Mouse (Mus musculus): ENCODE data around the gene Ddx39.
A peak's percentile ranks its signal among the peaks of the same experiment; 100 is the strongest.

Ddx39 gene

GRCm38 (mm10) chr8:83744070-83744469 is 29.1 kb downstream of the Ddx39 start:
- TF ChIP-seq NANOG (IDR thresholded peaks at IDR 0.05; ENCODE audit: borderline replicate concordance, low read length): no peak
- TF ChIP-seq POU5F1 (IDR thresholded peaks at IDR 0.05; ENCODE audit: borderline replicate concordance, low read length): no peak
- no peak for TF ChIP-seq CTCF (conservative IDR thresholded peaks at IDR 0.05; ENCODE audit: low read length)
- no peaks in the 10 kb centered on the region for H3K36me3 ChIP-seq (ENCODE audit: insufficient read depth, low read length)
- H3K4me1 ChIP-seq (replicated peaks; ENCODE audit: low read depth, low read length): peaks cover 73% of the 10 kb centered on the region
- H3K27me3 ChIP-seq (ENCODE audit: insufficient read depth, low read length): peaks cover 20% of the 10 kb centered on the region
- H3K4me3 ChIP-seq (replicated peaks; ENCODE audit: low read length): no peak overlapping the region
- H3K9me3 ChIP-seq (ENCODE audit: low read length): no peaks in the 10 kb centered on the region

- Histone ChIP-seq H3K4me1 (replicated peaks; ENCODE audit: low read depth, low read length) (peaks cover 55% of the 10 kb centered on the region), H3K36me3 (ENCODE audit: insufficient read depth, low read length) (no peaks in the 10 kb centered on the region), H3K27me3 (ENCODE audit: insufficient read depth, low read length) (peaks cover 33% of the 10 kb centered on the region), H3K9me3 (ENCODE audit: low read length) (no peaks in the 10 kb centered on the region), H3K4me3 (replicated peaks; ENCODE audit: low read length) (peak overlapping the region; percentile 75)
- no peak for TF ChIP-seq CTCF (conservative IDR thresholded peaks at IDR 0.05; ENCODE audit: low read length)
- no peak for TF ChIP-seq NANOG (IDR thresholded peaks at IDR 0.05; ENCODE audit: borderline replicate concordance, low read length)
- no peak for TF ChIP-seq POU5F1 (IDR thresholded peaks at IDR 0.05; ENCODE audit: borderline replicate concordance, low read length)
Observed at GRCm38 (mm10) chr8:83747661-83748346, 32.8 kb downstream of the Ddx39 start.

GRCm38 (mm10) chr8:83748708-83749107 is 33.7 kb downstream of the Ddx39 start:
- Histone ChIP-seq H3K36me3 (ENCODE audit: insufficient read depth, low read length) (no peaks in the 10 kb centered on the region), H3K4me1 (replicated peaks; ENCODE audit: low read depth, low read length) (peaks cover 52% of the 10 kb centered on the region), H3K4me3 (replicated peaks; ENCODE audit: low read length) (0 out of 2 replicates have a peak overlapping the region, but pooled peaks have one; percentile 13), H3K9me3 (ENCODE audit: low read length) (no peaks in the 10 kb centered on the region), H3K27me3 (ENCODE audit: insufficient read depth, low read length) (peaks cover 38% of the 10 kb centered on the region)
- TF ChIP-seq CTCF (conservative IDR thresholded peaks at IDR 0.05; ENCODE audit: low read length) (no peak), NANOG (IDR thresholded peaks at IDR 0.05; ENCODE audit: borderline replicate concordance, low read length) (no peak), POU5F1 (IDR thresholded peaks at IDR 0.05; ENCODE audit: borderline replicate concordance, low read length) (no peak)

GRCm38 (mm10) chr8:83749265-83749664 is 34.3 kb downstream of the Ddx39 start:
- Histone ChIP-seq H3K9me3 (ENCODE audit: low read length) (no peaks in the 10 kb centered on the region), H3K4me3 (replicated peaks; ENCODE audit: low read length) (no peak overlapping the region), H3K36me3 (ENCODE audit: insufficient read depth, low read length) (no peaks in the 10 kb centered on the region), H3K27me3 (ENCODE audit: insufficient read depth, low read length) (peaks cover 38% of the 10 kb centered on the region), H3K4me1 (replicated peaks; ENCODE audit: low read depth, low read length) (peaks cover 47% of the 10 kb centered on the region)
- TF ChIP-seq POU5F1 (IDR thresholded peaks at IDR 0.05; ENCODE audit: borderline replicate concordance, low read length): no peak
- TF ChIP-seq CTCF (conservative IDR thresholded peaks at IDR 0.05; ENCODE audit: low read length): no peak
- no peak for TF ChIP-seq NANOG (IDR thresholded peaks at IDR 0.05; ENCODE audit: borderline replicate concordance, low read length)

- H3K36me3 ChIP-seq (ENCODE audit: insufficient read depth, low read length): no peaks in the 10 kb centered on the region
Observed at GRCm38 (mm10) chr8:83754149-83754548, 39.2 kb downstream of the Ddx39 start.

GRCm38 (mm10) chr8:83756273-83756672 is 41.3 kb downstream of the Ddx39 start:
- Histone ChIP-seq H3K4me1 (replicated peaks; ENCODE audit: low read depth, low read length) (peaks cover 3% of the 10 kb centered on the region), H3K9me3 (ENCODE audit: low read length) (no peaks in the 10 kb centered on the region), H3K4me3 (replicated peaks; ENCODE audit: low read length) (no peak overlapping the region), H3K36me3 (ENCODE audit: insufficient read depth, low read length) (no peaks in the 10 kb centered on the region), H3K27me3 (ENCODE audit: insufficient read depth, low read length) (peaks cover 13% of the 10 kb centered on the region; the same call in 1 of the 2 replicates)
- TF ChIP-seq CTCF (conservative IDR thresholded peaks at IDR 0.05; ENCODE audit: low read length): peak; percentile 69
- no peak for TF ChIP-seq POU5F1 (IDR thresholded peaks at IDR 0.05; ENCODE audit: borderline replicate concordance, low read length)

More at GRCm38 (mm10) chr8:83754149-83754548, 39.2 kb downstream of the Ddx39 start:
- Histone ChIP-seq H3K4me1 (replicated peaks; ENCODE audit: low read depth, low read length) (peaks cover 14% of the 10 kb centered on the region), H3K27me3 (ENCODE audit: insufficient read depth, low read length) (peaks cover 16% of the 10 kb centered on the region), H3K4me3 (replicated peaks; ENCODE audit: low read length) (no peak overlapping the region), H3K9me3 (ENCODE audit: low read length) (no peaks in the 10 kb centered on the region)
- TF ChIP-seq POU5F1 (IDR thresholded peaks at IDR 0.05; ENCODE audit: borderline replicate concordance, low read length) (no peak), CTCF (conservative IDR thresholded peaks at IDR 0.05; ENCODE audit: low read length) (no peak), NANOG (IDR thresholded peaks at IDR 0.05; ENCODE audit: borderline replicate concordance, low read length) (no peak)

- TF ChIP-seq NANOG (IDR thresholded peaks at IDR 0.05; ENCODE audit: borderline replicate concordance, low read length) (no peak), CTCF (conservative IDR thresholded peaks at IDR 0.05; ENCODE audit: low read length) (no peak), POU5F1 (IDR thresholded peaks at IDR 0.05; ENCODE audit: borderline replicate concordance, low read length) (no peak)
- Histone ChIP-seq H3K9me3 (ENCODE audit: low read length) (no peaks in the 10 kb centered on the region), H3K4me1 (replicated peaks; ENCODE audit: low read depth, low read length) (no peaks in the 10 kb centered on the region), H3K4me3 (replicated peaks; ENCODE audit: low read length) (no peak overlapping the region), H3K36me3 (ENCODE audit: insufficient read depth, low read length) (no peaks in the 10 kb centered on the region), H3K27me3 (ENCODE audit: insufficient read depth, low read length) (peaks cover 15% of the 10 kb centered on the region; the same call in 1 of the 2 replicates)
Observed at GRCm38 (mm10) chr8:83757084-83757607, 42.2 kb downstream of the Ddx39 start.

GRCm38 (mm10) chr8:83758298-83758697 is 43.3 kb downstream of the Ddx39 start:
- no peaks in the 10 kb centered on the region for H3K4me1 ChIP-seq (replicated peaks; ENCODE audit: low read depth, low read length)
- no peaks in the 10 kb centered on the region for H3K9me3 ChIP-seq (ENCODE audit: low read length)
- H3K36me3 ChIP-seq (ENCODE audit: insufficient read depth, low read length): no peaks in the 10 kb centered on the region
- H3K4me3 ChIP-seq (replicated peaks; ENCODE audit: low read length): no peak overlapping the region
- TF ChIP-seq CTCF (conservative IDR thresholded peaks at IDR 0.05; ENCODE audit: low read length): no peak
- TF ChIP-seq POU5F1 (IDR thresholded peaks at IDR 0.05; ENCODE audit: borderline replicate concordance, low read length): no peak
- TF ChIP-seq NANOG (IDR thresholded peaks at IDR 0.05; ENCODE audit: borderline replicate concordance, low read length): no peak
- peaks cover 9% of the 10 kb centered on the region; the same call in 1 of the 2 replicates for H3K27me3 ChIP-seq (ENCODE audit: insufficient read depth, low read length)
